Mouse (Mus musculus): ENCODE measurements around the gene C1galt1.

The C1galt1 gene

GRCm38 (mm10) chr6:7859161-7859560, 14.5 kb downstream of the C1galt1 start:
- no peak for DNase-seq

GRCm38 (mm10) chr6:7861033-7861432, 16.4 kb downstream of the C1galt1 start:
- DNase-seq, result no peak

GRCm38 (mm10) chr6:7863354-7863753, 18.7 kb downstream of the C1galt1 start:
- DNase-seq, result no peak

DNA sequence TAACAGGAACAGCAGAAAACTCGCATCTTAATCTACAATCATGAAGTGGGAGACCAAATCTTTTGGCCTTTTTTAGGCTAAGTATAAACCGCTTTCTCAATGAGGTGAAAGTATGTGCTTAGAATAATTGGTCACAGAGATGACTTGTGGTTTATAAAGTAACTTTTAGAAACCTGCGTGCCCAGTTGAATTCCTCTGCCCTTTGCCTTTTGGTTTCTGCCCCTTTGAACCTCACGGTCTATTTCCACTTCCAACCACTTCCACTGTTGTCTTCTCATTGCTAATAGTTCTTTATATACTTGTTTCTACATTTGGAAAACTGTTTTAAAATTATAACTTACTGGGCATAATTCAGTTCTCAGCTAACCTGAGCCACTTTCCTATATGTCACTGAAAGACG, 32.2 kb downstream of the C1galt1 start:
- no peak for DNase-seq

DNA sequence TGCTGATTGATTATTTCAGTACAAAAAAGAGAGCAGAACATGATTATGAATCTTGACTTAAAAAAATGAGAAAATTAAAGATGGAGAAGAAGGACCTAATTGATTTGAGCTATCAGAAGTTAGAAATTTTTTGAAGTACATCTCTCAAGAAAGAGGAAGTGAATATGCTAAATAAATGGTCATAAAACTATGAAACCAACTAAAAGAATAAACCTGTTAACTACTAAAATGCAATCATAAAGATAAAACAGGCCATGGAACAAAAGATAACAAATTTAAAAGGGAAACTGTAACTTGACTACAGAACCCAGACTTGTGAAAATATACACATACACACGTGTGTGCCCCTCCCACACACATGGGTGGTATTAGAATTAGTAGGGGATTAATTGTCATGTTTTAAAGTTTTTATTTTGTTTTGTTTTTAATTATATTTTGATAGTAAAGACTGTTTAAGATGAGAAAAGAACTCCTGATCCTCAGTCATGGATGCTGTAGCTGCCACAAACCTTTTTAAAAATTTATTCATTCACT, 37.0 kb downstream of the C1galt1 start:
- DNase-seq, result no peak

DNA sequence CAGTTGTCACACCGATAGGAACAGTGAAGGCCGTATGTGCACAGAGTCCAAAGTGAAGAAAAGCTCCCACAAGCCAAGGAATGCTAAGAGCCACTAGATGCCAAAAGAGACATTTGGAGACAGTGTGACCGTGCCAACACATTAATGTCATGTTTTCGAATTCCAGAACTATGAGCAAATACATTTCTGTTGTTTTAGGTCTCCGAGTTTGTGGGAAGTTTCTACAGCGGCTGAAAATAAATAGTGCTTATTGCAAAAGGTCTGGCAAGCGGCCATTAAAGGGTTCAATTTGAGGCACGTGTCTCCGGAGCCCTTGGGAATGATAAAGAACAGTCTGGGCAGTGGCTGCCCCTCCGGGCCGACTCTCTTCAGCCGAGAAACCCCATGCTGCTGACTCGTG, 37.9 kb downstream of the C1galt1 start:
- no peak for DNase-seq

- DNase-seq, result no peak
Observed at GRCm38 (mm10) chr6:7885994-7886684, 41.5 kb downstream of the C1galt1 start.

DNA sequence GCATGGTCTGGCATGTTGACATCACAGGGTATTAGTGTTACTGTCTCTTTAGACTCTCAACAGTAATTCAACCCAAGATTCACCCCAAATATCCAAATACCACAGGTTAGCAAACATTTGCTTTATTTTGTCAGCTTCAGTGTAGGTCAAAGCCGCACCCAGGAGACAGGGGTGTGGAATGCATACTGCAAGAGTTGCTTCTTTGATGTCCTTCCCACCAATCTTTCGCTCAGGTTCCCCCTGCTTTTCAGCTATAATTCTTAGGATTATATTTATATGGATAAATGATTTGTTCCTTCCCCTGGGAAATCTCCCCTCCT, 42.0 kb downstream of the C1galt1 start:
- no peak for DNase-seq

DNA sequence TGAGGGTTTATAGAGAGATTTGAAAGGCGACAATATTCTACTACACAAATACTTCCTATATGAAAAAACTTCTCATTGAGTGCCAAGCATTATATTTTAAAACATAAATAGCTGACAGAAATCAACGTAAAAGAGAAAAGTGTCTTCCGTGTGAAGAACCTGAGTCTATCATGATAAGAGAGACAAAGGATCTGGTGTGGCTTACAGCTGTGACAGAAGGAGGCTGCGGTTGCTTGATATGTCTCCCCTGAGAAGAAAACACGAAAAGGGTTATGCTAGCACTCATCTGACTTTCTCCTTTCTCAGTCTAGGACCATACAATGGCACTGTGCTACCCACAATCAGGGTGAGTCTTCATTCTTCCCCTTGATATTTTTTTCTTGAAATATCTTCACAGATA, 51.7 kb downstream of the C1galt1 start:
- DNase-seq, result no peak

GRCm38 (mm10) chr6:7912015-7912414, 67.4 kb downstream of the C1galt1 start:
- DNase-seq, result no peak
